Mouse (Mus musculus) ES-Bruce4 (cell line): ENCODE results near the gene Cyp2c69.

Experiments used
- CTCF ChIP-seq: IDR thresholded peaks from one replicate; pipeline ENCODE4 v1.8.1; 2011; ENCODE audit warnings: low read depth, low read length
- EP300 ChIP-seq: IDR thresholded peaks from 2 replicates; pipeline ENCODE4 v1.6.1; 2011; ENCODE audit warnings: low read depth, low read length; ENCODE audit not compliant: insufficient read depth
- POLR2A ChIP-seq: IDR thresholded peaks from one replicate; pipeline ENCODE4 v1.8.1; 2011; ENCODE audit warnings: low read length; ENCODE audit not compliant: insufficient read depth

DNA sequence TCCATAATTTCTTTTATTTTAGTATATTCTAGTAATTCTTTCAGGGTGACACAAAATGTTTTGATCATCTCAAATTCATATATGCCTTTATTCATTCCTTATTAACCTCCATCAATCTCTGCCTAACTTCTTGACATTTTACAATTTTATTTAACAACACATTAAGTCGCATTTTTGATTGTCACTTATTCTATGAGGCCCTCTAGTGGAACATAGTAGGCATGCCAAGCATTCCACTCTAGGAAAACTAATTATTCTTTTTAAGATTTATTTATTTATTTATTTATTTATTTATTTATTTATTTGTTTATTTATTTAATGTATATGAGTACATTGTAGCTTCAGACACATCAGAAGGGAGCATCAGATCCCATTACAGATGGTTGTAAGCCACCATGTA, 43.4 kb upstream of the Cyp2c69 start:
- TF ChIP-seq POLR2A = no peak
- TF ChIP-seq CTCF = no peak
- TF ChIP-seq EP300 = no peak
